Mouse (Mus musculus) embryonic facial prominence, embryonic 14.5 days (tissue): ENCODE results near the gene Fuz. TPM values are rescaled to one million over a fixed set of nuclear protein-coding genes. Genes with fewer than 3 reads are reported as not detected.

Source experiments
- ATAC-seq: fragments of 200-750 bp; cut with Nextera tagmentation; 2 replicates; pipeline ENCODE4 v1.8.0; 2017; ENCODE audit warnings: low read depth, moderate number of reproducible peaks, moderate TSS enrichment
- DNase-seq: peaks from one replicate; pipeline ENCODE4 v3.0.0-alpha.2; 2015; ENCODE audit warnings: low spot score
- H3K27ac ChIP-seq: fragments of 300-500 bp; sonication (generic); replicated peaks from 2 replicates; pipeline ENCODE4 v1.5.1; 2014; ENCODE audit warnings: low read depth, mild to moderate bottlenecking, low read length, moderate library complexity
- H3K27me3 ChIP-seq: fragments of 300-500 bp; sonication (generic); replicated peaks from 2 replicates; pipeline ENCODE4 v1.6.1; 2014; ENCODE audit warnings: low read length; ENCODE audit not compliant: control insufficient read depth, insufficient read depth
- H3K36me3 ChIP-seq: fragments of 300-500 bp; sonication (generic); 2 replicates; pipeline ENCODE4 v1.6.1; 2014; ENCODE audit warnings: low read length, mixed read lengths; ENCODE audit not compliant: control insufficient read depth, insufficient read depth
- H3K4me1 ChIP-seq: fragments of 300-500 bp; sonication (generic); 2 replicates; pipeline ENCODE4 v1.6.1; 2014; ENCODE audit warnings: antibody characterized with exemption, low read length; ENCODE audit not compliant: control insufficient read depth, insufficient read depth
- H3K4me2 ChIP-seq: fragments of 300-500 bp; sonication (generic); 2 replicates; pipeline ENCODE4 v1.6.1; 2014; ENCODE audit warnings: low read depth, mild to moderate bottlenecking, low read length, moderate library complexity, mixed read lengths
- H3K4me3 ChIP-seq: fragments of 300-500 bp; sonication (generic); 2 replicates; pipeline ENCODE4 v1.5.1; 2014; ENCODE audit warnings: low read depth, mild to moderate bottlenecking, low read length
- H3K9ac ChIP-seq: fragments of 300-500 bp; sonication (generic); 2 replicates; pipeline ENCODE4 v1.6.1; 2014; ENCODE audit warnings: low read depth, mild to moderate bottlenecking, low read length, moderate library complexity, mixed read lengths
- H3K9me3 ChIP-seq: fragments of 300-500 bp; sonication (generic); 2 replicates; pipeline ENCODE4 v1.6.1; 2016; ENCODE audit warnings: low read length; ENCODE audit not compliant: control insufficient read depth
- WGBS: fragments of 180-500 bp; shearing (Covaris S2); extraction: QIAGEN DNeasy Blood & Tissue Kit; methylation state at CpG from one replicate; pipeline ENCODE4 v1.1.7; 2014; 5-methylcytosine and 5-hydroxymethylcytosine counted together
- polyA plus RNA-seq: library from polyadenylated mRNA; unstranded; fragments of >200 nt; fragmentation: Nextera tagmentation; extraction: Ambion mirVana; gene quantifications from 2 replicates; pipeline ENCODE4 v1.2.1, GENCODE M21; 2014

The Fuz gene
- polyA plus RNA-seq, 1 experiment from 2014 or later, result 16.9 TPM

DNA sequence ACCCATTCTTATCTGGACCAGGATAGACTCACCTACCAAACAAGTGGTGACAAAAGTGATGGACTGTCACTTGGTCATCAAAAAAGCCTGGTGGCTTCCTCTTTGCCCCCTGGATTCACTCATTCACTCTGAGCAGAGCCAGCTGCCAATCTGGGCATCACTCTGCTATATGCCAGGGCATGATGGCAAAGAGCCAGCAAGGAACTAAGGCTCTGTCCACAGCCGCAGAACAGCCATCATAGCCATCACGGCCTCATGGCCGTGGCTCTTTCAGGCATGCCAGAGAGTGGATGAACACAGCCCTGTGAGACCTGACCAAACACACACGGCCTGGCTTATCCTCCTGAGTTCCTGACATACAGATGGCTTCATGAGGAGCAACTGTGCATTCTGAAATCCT, 5.1 kb upstream of the Fuz start:
- DNase-seq, result no peak
- no peaks in the 10 kb centered on the region for H3K27me3 ChIP-seq
- H3K9ac ChIP-seq, result peak overlapping the region; percentile 92; the same call in 1 of the 2 replicates
- peak overlapping the region; percentile 95 for H3K4me2 ChIP-seq
- peaks cover 42% of the 10 kb centered on the region for H3K36me3 ChIP-seq
- no peak for ATAC-seq
- H3K4me1 ChIP-seq, result peaks cover 26% of the 10 kb centered on the region
- 85% methylated on average over 4 of the region's 4 CpGs for WGBS
- no peaks in the 10 kb centered on the region for H3K9me3 ChIP-seq
- no peak overlapping the region for H3K27ac ChIP-seq
- H3K4me3 ChIP-seq, result peak overlapping the region; percentile 77; the same call in 1 of the 2 replicates

DNA sequence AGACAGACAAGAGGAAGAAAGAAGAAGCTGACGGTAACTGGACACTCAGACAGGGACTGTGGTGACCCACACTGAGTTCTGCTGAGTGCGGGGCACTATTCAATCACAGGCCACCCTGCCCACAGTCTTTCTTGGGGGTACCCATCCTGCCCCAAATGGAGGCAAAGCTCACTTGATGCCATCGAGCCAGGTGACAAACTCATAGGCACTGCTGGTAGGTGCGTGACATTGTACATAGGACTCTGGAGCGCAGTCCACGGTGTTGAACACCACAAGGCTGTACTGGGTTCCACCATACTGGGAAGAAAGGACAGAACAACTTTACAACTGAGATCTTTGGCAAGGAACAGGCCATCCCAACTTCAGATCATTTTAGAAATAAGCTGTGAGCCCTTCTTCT, 4.3 kb upstream of the Fuz start:
- 13% methylated on average over 6 of the region's 6 CpGs for WGBS
- Histone ChIP-seq H3K4me2 (peak overlapping the region; percentile 95), H3K27ac (peak overlapping the region; percentile 99), H3K4me3 (peak overlapping the region; percentile 77), H3K27me3 (no peaks in the 10 kb centered on the region), H3K4me1 (peaks cover 26% of the 10 kb centered on the region), H3K9ac (peak overlapping the region; percentile 92), H3K36me3 (peaks cover 35% of the 10 kb centered on the region), H3K9me3 (no peaks in the 10 kb centered on the region)
- DNase-seq (no peak), ATAC-seq (no peak)

DNA sequence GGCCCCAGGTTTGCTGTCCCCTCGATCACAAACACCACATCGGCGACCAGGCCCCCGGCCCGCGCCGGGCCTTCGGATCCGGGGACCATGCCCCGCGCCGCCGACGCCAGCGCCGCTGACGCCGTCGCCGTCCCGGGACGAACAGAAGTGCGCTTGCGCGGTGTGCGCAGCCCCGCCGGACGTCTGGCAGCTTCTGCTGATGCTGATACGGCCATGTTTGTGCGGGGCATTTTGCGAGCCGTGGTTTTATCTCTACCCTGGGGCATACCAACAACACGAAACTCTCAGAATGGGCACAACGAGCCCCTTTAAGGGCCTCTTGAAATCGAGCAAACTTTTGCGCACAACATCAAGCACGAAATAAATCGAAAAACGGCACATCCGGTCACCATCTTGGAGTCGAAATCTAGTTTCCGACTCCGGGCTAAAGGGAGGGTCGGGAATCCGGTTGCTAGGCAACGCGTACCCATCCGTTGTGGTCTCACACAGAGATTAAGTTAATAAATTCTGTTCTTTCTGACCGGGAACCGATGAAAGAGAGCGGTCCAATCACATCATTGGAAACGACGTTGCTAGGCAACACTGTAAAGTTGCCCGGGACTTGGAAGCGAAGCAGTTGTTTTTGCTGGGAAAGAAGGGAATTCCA, 3.5 kb upstream of the Fuz start, which contains the start of gene Med25:
Gene Med25 (minus strand): TSS at position 437 of the 646 bp plus-strand sequence.
- ATAC-seq, result peak; percentile 76
- H3K36me3 ChIP-seq, result peaks cover 28% of the 10 kb centered on the region
- peaks cover 34% of the 10 kb centered on the region for H3K4me1 ChIP-seq
- H3K9ac ChIP-seq, result peak within 1 kb of the TSS; percentile 92
- H3K4me3 ChIP-seq, result peak within 1 kb of the TSS; percentile 77
- peak; percentile 99 for DNase-seq
- no peaks in the 10 kb centered on the region for H3K9me3 ChIP-seq
- peak within 1 kb of the TSS; percentile 95 for H3K4me2 ChIP-seq
- 0% methylated on average over 50 of the region's 56 CpGs for WGBS
- peak within 1 kb of the TSS; percentile 99 for H3K27ac ChIP-seq
- no peaks in the 10 kb centered on the region for H3K27me3 ChIP-seq

DNA sequence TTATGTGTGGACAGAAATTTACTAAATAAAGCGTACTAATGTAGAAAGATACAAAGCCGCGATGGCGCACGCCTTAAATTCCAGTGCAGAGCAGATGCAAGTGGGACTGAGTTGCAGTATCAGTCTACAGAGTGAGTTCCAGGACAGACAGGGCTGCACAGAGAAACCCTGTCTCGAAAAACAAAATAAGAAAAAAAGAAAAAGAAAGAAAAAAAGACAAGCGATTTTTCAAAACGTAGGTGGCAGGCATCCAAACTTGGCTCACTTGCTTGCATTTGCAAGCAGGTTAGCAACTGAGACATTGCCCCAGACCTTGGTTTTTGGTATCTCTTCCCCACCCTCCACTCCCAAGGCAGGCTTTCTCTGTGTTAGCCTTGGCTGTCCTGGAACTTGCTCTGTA, 2.7 kb upstream of the Fuz start:
- Histone ChIP-seq H3K36me3 (peaks cover 26% of the 10 kb centered on the region), H3K4me1 (peaks cover 35% of the 10 kb centered on the region), H3K9ac (peak overlapping the region; percentile 53), H3K9me3 (no peaks in the 10 kb centered on the region), H3K4me3 (peak overlapping the region; percentile 77), H3K4me2 (peak overlapping the region; percentile 95), H3K27me3 (no peaks in the 10 kb centered on the region), H3K27ac (peak overlapping the region; percentile 99)
- WGBS, result 18% methylated on average over 8 of the region's 8 CpGs
- ATAC-seq (no peak), DNase-seq (peak; percentile 67)

DNA sequence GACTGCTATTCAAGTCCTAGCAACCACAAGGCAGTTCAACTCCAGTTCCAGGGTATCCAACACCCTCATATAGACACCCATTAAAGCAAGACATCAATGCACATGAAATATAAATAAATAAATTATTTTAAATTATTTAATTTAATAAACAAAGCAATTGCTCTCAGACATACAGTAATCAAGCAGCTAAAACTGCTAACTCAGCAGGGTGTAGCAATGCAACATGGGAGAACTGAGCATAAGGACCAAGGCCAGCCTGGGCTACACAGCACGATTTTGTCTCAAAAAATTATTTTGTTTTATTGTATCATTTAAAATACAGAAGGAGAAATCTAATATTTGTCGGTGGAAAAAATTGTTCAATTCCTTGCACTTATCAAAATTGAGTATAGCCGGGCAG, 1.7 kb upstream of the Fuz start:
- 86% methylated on average over 3 of the region's 3 CpGs for WGBS
- Histone ChIP-seq H3K27me3 (no peaks in the 10 kb centered on the region), H3K36me3 (peaks cover 19% of the 10 kb centered on the region), H3K9ac (no peak overlapping the region), H3K4me3 (no peak overlapping the region), H3K4me1 (peaks cover 35% of the 10 kb centered on the region), H3K9me3 (no peaks in the 10 kb centered on the region), H3K27ac (peak overlapping the region; percentile 99), H3K4me2 (no peak overlapping the region)
- ATAC-seq, result no peak
- DNase-seq, result no peak

DNA sequence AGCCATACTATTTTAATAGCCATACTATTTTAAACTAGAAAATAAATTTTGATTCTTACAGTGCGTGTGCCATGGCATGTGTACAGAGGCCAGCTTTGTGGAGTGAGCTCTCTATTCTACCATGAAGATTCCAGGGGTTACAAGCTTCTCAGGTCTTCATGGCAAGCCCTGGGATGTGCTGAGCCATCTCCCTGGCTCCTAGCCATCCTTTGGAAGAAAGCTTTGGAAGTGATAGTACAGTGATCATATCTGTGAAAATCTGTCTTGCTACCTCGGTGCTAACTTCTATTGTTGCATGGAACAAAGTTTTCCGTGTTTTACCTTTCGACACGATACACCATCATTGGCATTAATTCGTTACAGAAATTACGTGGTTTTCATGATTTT, 680 bp upstream of the Fuz start:
- no peak overlapping the region for H3K9ac ChIP-seq
- H3K4me1 ChIP-seq, result peaks cover 35% of the 10 kb centered on the region
- H3K9me3 ChIP-seq, result no peaks in the 10 kb centered on the region
- peaks cover 21% of the 10 kb centered on the region for H3K36me3 ChIP-seq
- no peak for ATAC-seq
- peak overlapping the region; percentile 77 for H3K4me2 ChIP-seq
- H3K27ac ChIP-seq, result peak overlapping the region; percentile 99
- peak overlapping the region; percentile 62 for H3K4me3 ChIP-seq
- no peaks in the 10 kb centered on the region for H3K27me3 ChIP-seq
- WGBS, result 62% methylated on average over 7 of the region's 7 CpGs
- DNase-seq, result no peak

- Histone ChIP-seq H3K4me3 (peak overlapping the region; percentile 62), H3K9ac (peak overlapping the region; percentile 69), H3K4me2 (peak overlapping the region; percentile 77), H3K36me3 (peaks cover 26% of the 10 kb centered on the region), H3K9me3 (no peaks in the 10 kb centered on the region), H3K27ac (peak overlapping the region; percentile 99), H3K4me1 (peaks cover 26% of the 10 kb centered on the region), H3K27me3 (no peaks in the 10 kb centered on the region)
- DNase-seq (no peak), ATAC-seq (no peak)
- WGBS, result 26% methylated on average over 9 of the region's 10 CpGs
These were observed 620 bp downstream of the Fuz start for GRCm38 (mm10) chr7:44896499-44896898.

- 27% methylated on average over 18 of the region's 19 CpGs for WGBS
- DNase-seq, result no peak
These were observed 2.7 kb downstream of the Fuz start for GRCm38 (mm10) chr7:44898607-44899006.

DNA sequence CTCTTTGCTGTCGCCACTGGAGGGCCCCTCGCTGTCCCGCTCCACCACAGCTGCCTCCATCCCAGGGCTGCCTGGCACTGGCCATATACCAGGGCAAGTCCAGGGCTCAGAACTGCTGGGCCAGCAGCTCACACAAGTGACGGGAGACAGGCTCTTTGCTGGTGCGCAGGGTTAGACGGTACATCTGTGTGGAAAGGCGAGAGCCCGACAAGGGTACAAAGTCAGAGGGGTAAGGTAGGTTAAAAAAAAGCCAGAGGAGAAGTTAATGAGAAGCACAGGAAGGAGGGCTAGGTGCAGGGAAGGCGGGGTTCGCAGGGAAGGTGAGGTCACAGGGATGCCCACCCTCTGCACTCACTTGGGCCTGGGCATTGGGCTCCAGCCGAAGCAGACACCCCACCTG, 4.8 kb downstream of the Fuz start:
- 89% methylated on average over 11 of the region's 11 CpGs for WGBS
- no peak for ATAC-seq

More at GRCm38 (mm10) chr7:44898607-44899006, 2.7 kb downstream of the Fuz start:
- H3K9ac ChIP-seq, result no peak overlapping the region
- no peaks in the 10 kb centered on the region for H3K27me3 ChIP-seq
- H3K9me3 ChIP-seq, result no peaks in the 10 kb centered on the region
- peaks cover 20% of the 10 kb centered on the region for H3K4me1 ChIP-seq
- H3K27ac ChIP-seq, result no peak overlapping the region; the same call in 1 of the 2 replicates
- ATAC-seq, result no peak
- H3K36me3 ChIP-seq, result peaks cover 45% of the 10 kb centered on the region
- no peak overlapping the region for H3K4me2 ChIP-seq
- H3K4me3 ChIP-seq, result no peak overlapping the region

More for the DNA sequence above, 4.8 kb downstream of the Fuz start:
- H3K36me3 ChIP-seq, result peaks cover 65% of the 10 kb centered on the region
- H3K27me3 ChIP-seq, result no peaks in the 10 kb centered on the region
- H3K4me3 ChIP-seq, result no peak overlapping the region
- H3K27ac ChIP-seq, result no peak overlapping the region
- H3K9ac ChIP-seq, result no peak overlapping the region
- H3K4me1 ChIP-seq, result peaks cover 14% of the 10 kb centered on the region
- H3K9me3 ChIP-seq, result no peaks in the 10 kb centered on the region
- DNase-seq, result no peak
- no peak overlapping the region for H3K4me2 ChIP-seq
